Mouse (Mus musculus): ENCODE measurements around the gene Reep3.

GRCm38 (mm10) chr10:67010521-67010920, 86.2 kb downstream of the Reep3 start:
- no peak for TF ChIP-seq CTCF (IDR thresholded peaks at IDR 0.05; ENCODE audit: borderline replicate concordance, control insufficient read depth, extremely low read depth, insufficient read depth, low read length, poor library complexity)
- TF ChIP-seq POLR2A (IDR thresholded peaks at IDR 0.05; ENCODE audit: control insufficient read depth, extremely low read depth, insufficient read depth, low read length, poor library complexity), result no peak
